Mouse (Mus musculus): ENCODE results near the gene Rxrb. TPM values are rescaled to one million over a fixed set of nuclear protein-coding genes. Genes with fewer than 3 reads are reported as not detected.

Rxrb gene
- polyA plus RNA-seq, 1 experiment from 2014 or later, result 13.8 TPM

DNA sequence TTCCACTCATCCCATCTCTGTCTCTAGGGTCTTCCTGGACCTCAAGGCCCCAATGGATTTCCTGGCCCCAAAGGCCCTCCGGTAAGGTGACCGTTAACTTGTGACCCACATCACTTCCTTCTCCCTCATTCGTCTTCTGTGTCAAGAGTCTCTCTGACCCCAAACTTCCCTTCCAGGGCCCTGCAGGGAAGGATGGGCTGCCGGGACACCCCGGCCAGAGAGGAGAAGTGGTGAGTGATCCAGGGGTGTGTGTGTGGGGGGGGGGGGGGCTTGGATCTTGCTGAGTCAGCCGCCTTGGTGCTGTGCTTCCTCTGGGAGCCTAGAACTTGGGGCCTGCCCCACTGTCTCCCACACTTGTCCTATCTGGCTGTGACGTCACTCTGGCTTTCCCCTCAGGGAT, 25.6 kb downstream of the Rxrb start:
- Histone ChIP-seq H3K9ac (ENCODE audit: low read depth, low read length) (no peak overlapping the region), H3K4me1 (ENCODE audit: control insufficient read depth, insufficient read depth, low read length) (no peaks in the 10 kb centered on the region), H3K36me3 (ENCODE audit: control insufficient read depth, insufficient read depth, low read length) (no peaks in the 10 kb centered on the region), H3K27me3 (ENCODE audit: control insufficient read depth, insufficient read depth, low read length) (0 out of 2 replicates have a peak, but pooled peaks cover 3% of the 10 kb centered on the region), H3K4me3 (ENCODE audit: low read depth, low read length) (no peak overlapping the region), H3K9me3 (replicated peaks; ENCODE audit: control insufficient read depth, low read length) (no peaks in the 10 kb centered on the region), H3K4me2 (no peak overlapping the region), H3K27ac (ENCODE audit: low read depth, low read length) (no peak overlapping the region)
- 66% methylated on average over 7 of the region's 7 CpGs for WGBS (ENCODE audit: insufficient replicate concordance)
- ATAC-seq (replicated peaks; ENCODE audit: insufficient number of reproducible peaks, low FRiP score, low TSS enrichment), result no peak

DNA sequence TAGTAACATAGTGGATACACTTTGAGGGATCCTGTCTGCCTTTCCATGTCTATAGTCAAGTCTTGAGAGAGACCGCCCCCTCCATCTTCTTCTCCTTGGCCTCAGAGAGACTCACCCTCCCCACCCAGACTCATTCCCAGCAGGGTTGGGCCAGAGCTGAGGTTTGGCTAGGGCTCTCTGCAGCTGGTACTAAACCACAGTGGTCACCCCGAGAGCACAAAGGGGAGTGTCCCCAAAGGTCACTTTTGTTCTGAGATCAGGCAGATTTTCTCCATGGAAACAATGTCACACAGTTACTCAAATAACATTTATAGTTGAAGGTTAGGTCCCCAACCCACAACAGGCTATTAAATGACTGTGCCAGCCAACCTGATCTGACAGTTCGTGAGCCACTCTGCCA, 37.3 kb downstream of the Rxrb start:
- 53% methylated on average over 3 of the region's 3 CpGs for WGBS (ENCODE audit: insufficient replicate concordance)

DNA sequence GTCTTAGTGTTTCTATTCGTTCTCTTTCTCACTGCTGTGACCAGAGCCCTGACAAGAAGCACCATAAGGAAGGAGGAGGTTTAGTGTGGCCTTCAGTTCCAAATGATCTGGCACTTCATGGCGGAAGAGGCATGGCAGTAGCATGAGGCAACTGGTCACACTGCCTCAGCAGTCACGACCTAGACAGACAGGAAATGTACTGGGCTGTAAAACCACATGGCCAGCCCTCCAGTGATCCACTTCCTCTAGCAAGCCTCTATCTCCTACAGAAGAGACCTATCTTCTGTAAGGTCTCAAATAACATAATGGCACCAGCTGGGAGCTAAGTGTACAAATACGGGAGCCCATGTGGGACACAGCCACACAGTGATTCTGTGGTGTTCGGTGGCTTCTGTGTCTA, 40.5 kb downstream of the Rxrb start:
- Histone ChIP-seq H3K27ac (ENCODE audit: low read depth, low read length) (no peak overlapping the region), H3K4me2 (no peak overlapping the region), H3K27me3 (ENCODE audit: control insufficient read depth, insufficient read depth, low read length) (peaks cover 16% of the 10 kb centered on the region), H3K36me3 (ENCODE audit: control insufficient read depth, insufficient read depth, low read length) (no peaks in the 10 kb centered on the region), H3K4me3 (ENCODE audit: low read depth, low read length) (no peak overlapping the region), H3K4me1 (ENCODE audit: control insufficient read depth, insufficient read depth, low read length) (no peaks in the 10 kb centered on the region), H3K9ac (ENCODE audit: low read depth, low read length) (no peak overlapping the region), H3K9me3 (replicated peaks; ENCODE audit: control insufficient read depth, low read length) (no peaks in the 10 kb centered on the region)
- ATAC-seq (replicated peaks; ENCODE audit: insufficient number of reproducible peaks, low FRiP score, low TSS enrichment), result no peak
- 65% methylated on average over 5 of the region's 5 CpGs for WGBS (ENCODE audit: insufficient replicate concordance)

More for the DNA sequence above, 37.3 kb downstream of the Rxrb start:
- H3K4me2 ChIP-seq, result no peak overlapping the region
- H3K9ac ChIP-seq (ENCODE audit: low read depth, low read length), result no peak overlapping the region
- H3K36me3 ChIP-seq (ENCODE audit: control insufficient read depth, insufficient read depth, low read length), result no peaks in the 10 kb centered on the region
- H3K9me3 ChIP-seq (replicated peaks; ENCODE audit: control insufficient read depth, low read length), result no peaks in the 10 kb centered on the region
- no peak overlapping the region for H3K4me3 ChIP-seq (ENCODE audit: low read depth, low read length)
- H3K27ac ChIP-seq (ENCODE audit: low read depth, low read length), result no peak overlapping the region
- H3K4me1 ChIP-seq (ENCODE audit: control insufficient read depth, insufficient read depth, low read length), result no peaks in the 10 kb centered on the region
- no peak for ATAC-seq (replicated peaks; ENCODE audit: insufficient number of reproducible peaks, low FRiP score, low TSS enrichment)
- no peaks in the 10 kb centered on the region; the same call in 1 of the 2 replicates for H3K27me3 ChIP-seq (ENCODE audit: control insufficient read depth, insufficient read depth, low read length)

DNA sequence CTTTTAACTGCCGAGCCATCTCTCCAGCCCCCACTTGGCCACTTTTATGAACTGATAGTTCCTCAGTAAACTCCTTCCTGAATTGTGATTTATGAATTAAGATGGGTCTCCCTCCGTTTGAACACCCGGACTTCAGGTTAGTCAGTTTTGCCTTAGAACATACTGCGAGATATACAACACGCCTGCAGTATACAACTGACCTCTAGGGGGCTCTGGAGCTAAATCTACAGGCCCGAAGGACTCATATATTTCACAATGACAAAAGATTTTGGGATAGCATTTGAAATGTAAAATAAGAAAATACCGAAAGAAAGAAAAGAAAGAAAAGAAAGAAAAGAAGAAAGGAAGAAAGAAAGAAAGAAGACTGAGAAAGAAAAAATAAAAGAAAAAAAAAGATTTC, 43.7 kb downstream of the Rxrb start:
- Histone ChIP-seq H3K9me3 (replicated peaks; ENCODE audit: control insufficient read depth, low read length) (no peaks in the 10 kb centered on the region), H3K27ac (ENCODE audit: low read depth, low read length) (no peak overlapping the region), H3K4me3 (ENCODE audit: low read depth, low read length) (no peak overlapping the region), H3K4me1 (ENCODE audit: control insufficient read depth, insufficient read depth, low read length) (no peaks in the 10 kb centered on the region), H3K9ac (ENCODE audit: low read depth, low read length) (no peak overlapping the region), H3K36me3 (ENCODE audit: control insufficient read depth, insufficient read depth, low read length) (no peaks in the 10 kb centered on the region), H3K27me3 (ENCODE audit: control insufficient read depth, insufficient read depth, low read length) (peaks cover 20% of the 10 kb centered on the region), H3K4me2 (no peak overlapping the region)
- ATAC-seq (replicated peaks; ENCODE audit: insufficient number of reproducible peaks, low FRiP score, low TSS enrichment), result no peak
- 36% methylated on average over 7 of the region's 7 CpGs for WGBS (ENCODE audit: insufficient replicate concordance)

DNA sequence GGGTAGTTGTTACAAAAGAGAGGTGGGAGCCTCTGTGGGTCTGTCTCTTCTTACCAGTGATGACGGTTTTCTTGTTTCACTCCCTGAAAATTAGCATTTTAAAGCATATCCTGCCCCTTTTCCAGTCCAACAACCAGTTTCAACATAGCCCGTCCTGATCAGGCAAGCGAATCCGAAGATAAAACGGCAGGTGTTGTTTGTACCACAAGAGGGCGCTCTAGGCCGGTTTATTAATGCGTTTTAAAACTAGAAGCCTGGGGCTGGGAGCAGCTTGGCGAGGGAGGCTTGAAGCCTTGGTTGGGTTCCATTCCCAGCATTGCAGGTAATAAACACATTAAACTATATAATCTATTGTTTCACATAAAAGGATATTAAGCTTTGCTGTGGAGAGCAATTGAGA, 45.9 kb downstream of the Rxrb start:
- Histone ChIP-seq H3K27ac (ENCODE audit: low read depth, low read length) (no peak overlapping the region), H3K9ac (ENCODE audit: low read depth, low read length) (no peak overlapping the region), H3K4me1 (ENCODE audit: control insufficient read depth, insufficient read depth, low read length) (no peaks in the 10 kb centered on the region), H3K4me3 (ENCODE audit: low read depth, low read length) (no peak overlapping the region), H3K4me2 (no peak overlapping the region), H3K9me3 (replicated peaks; ENCODE audit: control insufficient read depth, low read length) (no peaks in the 10 kb centered on the region), H3K27me3 (ENCODE audit: control insufficient read depth, insufficient read depth, low read length) (peaks cover 20% of the 10 kb centered on the region), H3K36me3 (ENCODE audit: control insufficient read depth, insufficient read depth, low read length) (no peaks in the 10 kb centered on the region)
- WGBS (ENCODE audit: insufficient replicate concordance), result 2% methylated on average over 9 of the region's 9 CpGs
- no peak for ATAC-seq (replicated peaks; ENCODE audit: insufficient number of reproducible peaks, low FRiP score, low TSS enrichment)

DNA sequence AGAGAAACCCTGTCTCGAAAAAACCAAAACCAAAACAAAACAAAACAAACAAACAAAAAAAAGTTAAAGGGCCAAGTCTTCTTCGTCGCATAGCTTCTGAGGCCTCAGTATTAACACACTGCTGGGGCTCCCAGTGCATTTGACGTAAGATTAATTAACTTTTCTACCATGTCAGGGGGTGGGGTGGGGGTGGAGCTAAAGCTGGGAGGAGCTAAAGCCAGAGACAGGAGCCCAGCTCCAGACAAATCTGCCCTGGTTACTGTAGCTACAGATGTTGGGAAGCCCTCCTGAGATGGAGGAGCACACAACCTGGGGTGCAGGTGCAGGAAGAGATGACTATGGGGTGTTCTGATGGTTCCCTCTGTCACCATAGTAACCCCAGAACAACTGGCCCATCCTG, 46.5 kb downstream of the Rxrb start:
- peaks cover 20% of the 10 kb centered on the region for H3K27me3 ChIP-seq (ENCODE audit: control insufficient read depth, insufficient read depth, low read length)
- ATAC-seq (replicated peaks; ENCODE audit: insufficient number of reproducible peaks, low FRiP score, low TSS enrichment), result no peak
- H3K4me3 ChIP-seq (ENCODE audit: low read depth, low read length), result no peak overlapping the region
- no peaks in the 10 kb centered on the region for H3K4me1 ChIP-seq (ENCODE audit: control insufficient read depth, insufficient read depth, low read length)
- H3K4me2 ChIP-seq, result no peak overlapping the region
- no peak overlapping the region for H3K9ac ChIP-seq (ENCODE audit: low read depth, low read length)
- H3K9me3 ChIP-seq (replicated peaks; ENCODE audit: control insufficient read depth, low read length), result no peaks in the 10 kb centered on the region
- H3K27ac ChIP-seq (ENCODE audit: low read depth, low read length), result no peak overlapping the region
- H3K36me3 ChIP-seq (ENCODE audit: control insufficient read depth, insufficient read depth, low read length), result no peaks in the 10 kb centered on the region
- WGBS (ENCODE audit: insufficient replicate concordance), result 55% methylated on average over 4 of the region's 4 CpGs

DNA sequence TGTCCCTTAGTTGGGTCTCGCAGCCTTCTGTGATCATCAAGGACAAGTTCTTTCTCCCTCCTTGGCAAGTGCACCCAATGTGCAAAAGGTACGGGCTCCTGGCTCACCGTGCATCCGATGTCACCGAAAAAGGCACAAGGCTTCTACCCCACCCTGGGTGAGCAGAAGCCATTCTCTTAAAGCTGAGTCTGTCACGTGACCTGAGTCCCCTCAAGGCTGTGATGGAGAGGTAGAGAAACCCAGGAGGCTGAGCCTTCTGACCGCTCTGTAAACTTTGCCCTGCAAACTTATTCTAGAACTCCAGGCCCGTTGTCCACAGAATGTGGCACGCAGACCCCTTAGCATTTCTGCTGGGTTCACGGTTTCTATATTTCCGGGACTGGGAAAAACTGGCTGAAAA, 47.4 kb downstream of the Rxrb start:
- Histone ChIP-seq H3K27ac (ENCODE audit: low read depth, low read length) (no peak overlapping the region), H3K36me3 (ENCODE audit: control insufficient read depth, insufficient read depth, low read length) (no peaks in the 10 kb centered on the region), H3K4me2 (no peak overlapping the region), H3K9me3 (replicated peaks; ENCODE audit: control insufficient read depth, low read length) (no peaks in the 10 kb centered on the region), H3K9ac (ENCODE audit: low read depth, low read length) (no peak overlapping the region), H3K27me3 (ENCODE audit: control insufficient read depth, insufficient read depth, low read length) (peaks cover 22% of the 10 kb centered on the region), H3K4me3 (ENCODE audit: low read depth, low read length) (no peak overlapping the region), H3K4me1 (ENCODE audit: control insufficient read depth, insufficient read depth, low read length) (no peaks in the 10 kb centered on the region)
- WGBS (ENCODE audit: insufficient replicate concordance), result 82% methylated on average over 11 of the region's 11 CpGs
- ATAC-seq (replicated peaks; ENCODE audit: insufficient number of reproducible peaks, low FRiP score, low TSS enrichment), result no peak

DNA sequence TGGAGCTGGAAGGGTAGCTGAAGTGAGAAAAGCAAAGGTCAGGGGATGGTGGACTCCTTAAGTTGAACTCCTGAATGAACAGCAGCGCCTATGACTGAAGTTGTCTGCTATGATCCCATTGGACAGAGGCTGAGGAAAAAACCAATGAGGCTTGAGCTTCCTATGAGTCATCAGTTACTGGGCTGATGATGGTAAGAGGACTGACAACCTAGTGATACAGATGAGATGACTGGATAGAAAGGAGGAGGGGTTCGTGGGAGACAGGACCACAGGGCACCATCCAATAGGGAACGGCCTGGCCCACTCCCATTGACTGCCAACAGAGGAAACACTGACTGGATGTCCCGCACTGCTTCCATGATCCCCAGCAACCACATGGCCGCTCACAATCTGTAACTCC, 48.0 kb downstream of the Rxrb start:
- no peak overlapping the region for H3K4me3 ChIP-seq (ENCODE audit: low read depth, low read length)
- H3K27me3 ChIP-seq (ENCODE audit: control insufficient read depth, insufficient read depth, low read length), result peaks cover 24% of the 10 kb centered on the region
- no peaks in the 10 kb centered on the region for H3K9me3 ChIP-seq (replicated peaks; ENCODE audit: control insufficient read depth, low read length)
- no peaks in the 10 kb centered on the region for H3K36me3 ChIP-seq (ENCODE audit: control insufficient read depth, insufficient read depth, low read length)
- H3K4me1 ChIP-seq (ENCODE audit: control insufficient read depth, insufficient read depth, low read length), result no peaks in the 10 kb centered on the region
- no peak for ATAC-seq (replicated peaks; ENCODE audit: insufficient number of reproducible peaks, low FRiP score, low TSS enrichment)
- H3K9ac ChIP-seq (ENCODE audit: low read depth, low read length), result no peak overlapping the region
- no peak overlapping the region for H3K4me2 ChIP-seq
- no peak overlapping the region for H3K27ac ChIP-seq (ENCODE audit: low read depth, low read length)
- 19% methylated on average over 5 of the region's 5 CpGs for WGBS (ENCODE audit: insufficient replicate concordance)

DNA sequence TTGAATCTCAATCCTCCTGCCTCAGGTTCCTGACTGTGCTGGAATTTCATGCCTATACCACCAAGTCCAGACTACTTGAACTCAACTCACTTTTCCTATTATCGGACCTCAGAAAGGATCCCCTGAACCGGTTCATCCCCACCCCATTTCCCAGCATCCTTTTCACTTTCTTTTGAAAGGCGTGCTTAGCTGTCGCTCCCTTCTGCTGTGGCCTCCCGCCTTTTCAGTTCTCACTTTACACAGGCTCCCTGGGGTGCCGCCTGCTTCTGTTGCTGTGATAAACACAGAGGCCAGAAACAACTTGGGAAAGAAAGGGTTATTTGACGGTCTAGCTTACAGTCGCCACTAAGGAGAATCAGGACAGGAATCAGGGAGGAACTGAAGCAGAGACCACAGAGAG, 51.5 kb downstream of the Rxrb start:
- 8% methylated on average over 8 of the region's 8 CpGs for WGBS (ENCODE audit: insufficient replicate concordance)
- H3K27me3 ChIP-seq (ENCODE audit: control insufficient read depth, insufficient read depth, low read length), result peaks cover 7% of the 10 kb centered on the region; the same call in 1 of the 2 replicates
- H3K4me1 ChIP-seq (ENCODE audit: control insufficient read depth, insufficient read depth, low read length), result no peaks in the 10 kb centered on the region
- H3K27ac ChIP-seq (ENCODE audit: low read depth, low read length), result no peak overlapping the region
- no peak overlapping the region for H3K9ac ChIP-seq (ENCODE audit: low read depth, low read length)
- no peaks in the 10 kb centered on the region for H3K9me3 ChIP-seq (replicated peaks; ENCODE audit: control insufficient read depth, low read length)
- no peak for ATAC-seq (replicated peaks; ENCODE audit: insufficient number of reproducible peaks, low FRiP score, low TSS enrichment)
- no peak overlapping the region for H3K4me3 ChIP-seq (ENCODE audit: low read depth, low read length)
- H3K4me2 ChIP-seq, result no peak overlapping the region
- H3K36me3 ChIP-seq (ENCODE audit: control insufficient read depth, insufficient read depth, low read length), result no peaks in the 10 kb centered on the region
